Mouse (Mus musculus) heart, adult 2 months (tissue): Measurements from ENCODE around the gene Slit3. TPM values are rescaled to one million over a fixed set of nuclear protein-coding genes. Genes with fewer than 3 reads are reported as not detected.

ENCODE experiments used
- DNase-seq, 2 experiments: peaks; one replicate each; pipeline ENCODE4 v3.0.0; 2021
- H3K27ac ChIP-seq: fragments of 200-600 bp; 2 replicates; pipeline ENCODE4 v1.8.1; 2022
- H3K27me3 ChIP-seq: fragments of 200-500 bp; 2 replicates; pipeline ENCODE4 v1.6.1; 2012; ENCODE audit warnings: mild to moderate bottlenecking, low read length, inconsistent platforms, mixed read lengths; ENCODE audit not compliant: control insufficient read depth, insufficient read depth
- H3K36me3 ChIP-seq: fragments of 200-500 bp; 2 replicates; pipeline ENCODE4 v1.6.1; 2012; ENCODE audit warnings: low read length, inconsistent platforms; ENCODE audit not compliant: control insufficient read depth, insufficient read depth
- H3K4me1 ChIP-seq: fragments of 200-500 bp; 2 replicates; pipeline ENCODE4 v1.6.1; 2011; ENCODE audit warnings: low read length; ENCODE audit not compliant: control insufficient read depth, insufficient read depth
- H3K4me3 ChIP-seq: fragments of 200-600 bp; 2 replicates; pipeline ENCODE4 v1.8.1; 2022
- H3K79me2 ChIP-seq: fragments of 200-500 bp; replicated peaks from 2 replicates; pipeline ENCODE4 v1.6.1; 2012; ENCODE audit warnings: mild to moderate bottlenecking, inconsistent platforms, low read length, moderate library complexity, mixed read lengths; ENCODE audit not compliant: control insufficient read depth, insufficient read depth
- H3K9ac ChIP-seq: fragments of 200-500 bp; 2 replicates; pipeline ENCODE4 v1.6.1; 2012; ENCODE audit warnings: low read depth, mild to moderate bottlenecking, control low read depth, inconsistent platforms, low read length, mixed read lengths
- CTCF ChIP-seq: fragments of 200-600 bp; IDR thresholded peaks from 2 replicates; pipeline ENCODE4 v1.8.1; 2022; ENCODE audit warnings: antibody characterized with exemption, mild to moderate bottlenecking, moderate library complexity
- EP300 ChIP-seq: fragments of 200-500 bp; IDR thresholded peaks from 2 replicates; pipeline ENCODE4 v1.6.1; 2011; ENCODE audit warnings: low read depth, low read length, control low read depth; ENCODE audit not compliant: insufficient read depth
- POLR2A ChIP-seq: fragments of 200-500 bp; IDR thresholded peaks from 2 replicates; pipeline ENCODE4 v1.6.1; 2011; ENCODE audit warnings: mild to moderate bottlenecking, low read depth, low read length, control low read depth; ENCODE audit not compliant: insufficient read depth
- WGBS: fragments of 180-500 bp; shearing (Covaris S2); methylation state at CpG from one replicate; pipeline ENCODE4 v1.1.7; 2018; 5-methylcytosine and 5-hydroxymethylcytosine counted together
- intact Hi-C: fragments of 180-260 bp; cut with DNase I; formaldehyde crosslinking; loops from one replicate; pipeline ENCODE4 v1.15.1; 2025
- polyA plus RNA-seq: library from polyadenylated mRNA; depleted of rRNA; stranded (reverse); fragments of >200 nt; gene quantifications from 2 replicates; pipeline ENCODE4 v1.2.3, GENCODE M21; 2012
- total RNA-seq, 2 experiments: library from RNA; stranded (reverse); gene quantifications; 2 replicates each; pipeline ENCODE4 v1.2.3; 2021

Gene Slit3
- total and polyA plus RNA-seq, 3 experiments: 12.3 to 15.8 (median 14.6) TPM

GRCm38 (mm10) chr11:35315449-35316028 is 194.5 kb downstream of the Slit3 start:
- no peak for DNase-seq
- Histone ChIP-seq H3K4me1 (peaks cover 3% of the 10 kb centered on the region; the same call in 1 of the 2 replicates), H3K36me3 (no peaks in the 10 kb centered on the region), H3K27ac (no peak overlapping the region), H3K4me3 (no peak overlapping the region), H3K9ac (no peak overlapping the region), H3K79me2 (no peaks in the 10 kb centered on the region), H3K27me3 (no peaks in the 10 kb centered on the region)
- intact Hi-C loops: no loop called here
- no peak for TF ChIP-seq POLR2A
- no peak for TF ChIP-seq CTCF
- TF ChIP-seq EP300: no peak
- WGBS: 52% methylated on average over 5 of the region's 5 CpGs

GRCm38 (mm10) chr11:35317221-35317620 is 196.2 kb downstream of the Slit3 start:
- H3K27ac ChIP-seq: no peak overlapping the region
- no peaks in the 10 kb centered on the region for H3K27me3 ChIP-seq
- DNase-seq: no peak
- H3K4me1 ChIP-seq: peaks cover 4% of the 10 kb centered on the region; the same call in 1 of the 2 replicates
- no peaks in the 10 kb centered on the region for H3K79me2 ChIP-seq
- intact Hi-C loops: no loop called here
- TF ChIP-seq EP300: no peak
- no peak for TF ChIP-seq CTCF
- no peak for TF ChIP-seq POLR2A
- 72% methylated on average over 5 of the region's 5 CpGs for WGBS
- H3K4me3 ChIP-seq: no peak overlapping the region
- H3K36me3 ChIP-seq: no peaks in the 10 kb centered on the region
- no peak overlapping the region for H3K9ac ChIP-seq

DNA sequence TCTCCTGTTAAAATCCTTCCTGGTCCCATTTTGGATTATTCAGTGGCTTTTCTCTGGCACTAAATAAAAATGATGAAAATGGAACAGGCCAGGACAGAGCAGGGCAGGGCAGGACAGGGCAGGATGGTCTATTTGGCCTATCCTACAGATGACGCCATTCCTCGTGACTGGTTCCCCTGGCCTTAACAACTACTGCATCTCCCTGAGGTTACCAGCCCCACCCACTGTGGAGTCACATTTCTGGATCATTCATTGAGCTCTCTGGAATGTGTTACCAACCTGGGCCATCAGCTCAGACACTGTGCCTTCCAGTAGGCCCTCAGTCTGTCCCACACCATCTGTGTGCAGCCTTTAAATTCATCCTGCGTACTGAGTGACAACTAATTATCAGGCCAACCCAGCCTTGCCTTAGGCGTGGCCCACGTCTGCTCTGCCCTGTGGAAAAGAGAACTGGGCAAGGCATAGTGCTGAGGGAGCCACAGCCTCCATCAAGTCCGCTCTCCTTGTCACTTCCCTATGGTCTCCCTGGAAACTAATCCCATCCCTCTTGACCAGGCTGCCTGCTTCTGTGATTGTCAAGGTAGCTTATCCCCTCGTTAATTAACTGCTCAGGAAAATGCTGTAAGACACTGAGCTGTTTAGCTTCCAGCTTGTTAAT is 196.9 kb downstream of the Slit3 start:
- H3K4me1 ChIP-seq: peaks cover 4% of the 10 kb centered on the region; the same call in 1 of the 2 replicates
- TF ChIP-seq CTCF (no peak), EP300 (no peak), POLR2A (no peak)
- intact Hi-C loops: no loop called here
- no peaks in the 10 kb centered on the region for H3K79me2 ChIP-seq
- H3K4me3 ChIP-seq: no peak overlapping the region
- WGBS: 77% methylated on average over 7 of the region's 7 CpGs
- no peaks in the 10 kb centered on the region for H3K36me3 ChIP-seq
- no peaks in the 10 kb centered on the region for H3K27me3 ChIP-seq
- DNase-seq: no peak
- no peak overlapping the region for H3K9ac ChIP-seq
- H3K27ac ChIP-seq: no peak overlapping the region

- no peak overlapping the region for H3K27ac ChIP-seq
- intact Hi-C loops: no loop called here
- H3K9ac ChIP-seq: no peak overlapping the region
- no peak for TF ChIP-seq POLR2A
- TF ChIP-seq EP300: no peak
- no peak for TF ChIP-seq CTCF
- H3K79me2 ChIP-seq: no peaks in the 10 kb centered on the region
- no peak for DNase-seq
- H3K27me3 ChIP-seq: no peaks in the 10 kb centered on the region
- 87% methylated on average over 12 of the region's 12 CpGs for WGBS
- H3K4me1 ChIP-seq: peaks cover 4% of the 10 kb centered on the region; the same call in 1 of the 2 replicates
- H3K4me3 ChIP-seq: no peak overlapping the region
- H3K36me3 ChIP-seq: no peaks in the 10 kb centered on the region
These were observed 197.5 kb downstream of the Slit3 start for GRCm38 (mm10) chr11:35318433-35319020.

- no peak for TF ChIP-seq EP300
- TF ChIP-seq CTCF: no peak
- TF ChIP-seq POLR2A: no peak
- Histone ChIP-seq H3K36me3 (no peaks in the 10 kb centered on the region), H3K27me3 (no peaks in the 10 kb centered on the region), H3K27ac (no peak overlapping the region), H3K4me3 (no peak overlapping the region), H3K4me1 (peaks cover 4% of the 10 kb centered on the region; the same call in 1 of the 2 replicates), H3K79me2 (no peaks in the 10 kb centered on the region), H3K9ac (no peak overlapping the region)
- intact Hi-C loops: no loop called here
- no peak for DNase-seq
- 55% methylated on average over 3 of the region's 3 CpGs for WGBS
These were observed 199.5 kb downstream of the Slit3 start for GRCm38 (mm10) chr11:35320518-35320917.

- no peak overlapping the region for H3K4me3 ChIP-seq
- no peak for TF ChIP-seq CTCF
- WGBS: 71% methylated on average over 5 of the region's 5 CpGs
- H3K27ac ChIP-seq: no peak overlapping the region
- DNase-seq: no peak
- intact Hi-C loops: no loop called here
- no peak overlapping the region for H3K9ac ChIP-seq
- H3K79me2 ChIP-seq: no peaks in the 10 kb centered on the region
- H3K36me3 ChIP-seq: no peaks in the 10 kb centered on the region
- H3K27me3 ChIP-seq: no peaks in the 10 kb centered on the region
- H3K4me1 ChIP-seq: peaks cover 4% of the 10 kb centered on the region; the same call in 1 of the 2 replicates
These were observed 203.4 kb downstream of the Slit3 start for GRCm38 (mm10) chr11:35324397-35324796.
